Comparison of ENCODE assay signal across 22 mouse cellular contexts in genomic region chr7:123251343-123251742, GRCm38 (mm10). TPM values are rescaled to one million over a fixed set of nuclear protein-coding genes. Genes with fewer than 3 reads are reported as not detected.
DNase-seq lines count a peak whose midpoint lies in the region; TF ChIP-seq lines count a peak whose summit lies in the region.
"Had no signal": no experiment of that assay in that cellular context is flagged by ENCODE, and none has a peak within 500 bp of the region (broad histone marks: within the 10 kb centered on the region; RNA-seq: fewer than 3 reads in every experiment).

No protein-coding gene starts in this region.

- H3K4me3 ChIP-seq in ES-Bruce4 (ENCODE audit: low read depth, low read length) (no peak overlapping the region), ES-E14 (ENCODE audit: insufficient read depth in 1 of 2, low read depth in 1 of 2, low read length in 2 of 2, poor library complexity in 1 of 2, severe bottlenecking in 1 of 2) (no peak overlapping the region)
- H3K4me3 ChIP-seq: embryonic facial prominence, embryonic 13.5 days; embryonic facial prominence, embryonic 15.5 days; erythroblast, embryonic 14.5 days; forebrain, embryonic 10.5 days; forebrain, embryonic 12.5 days had no signal

- TF ChIP-seq EP300 in ES-Bruce4 (IDR thresholded peaks at IDR 0.05; ENCODE audit: insufficient read depth, low read depth, low read length): peak; percentile 78

- DNase-seq in ES-E14 (ENCODE audit: low read depth, low spot score): peak; percentile 19
- peak; percentile 65 for DNase-seq in ZHBTc4 (ENCODE audit: low read depth, low spot score)
- no peak for DNase-seq in cerebellum, adult 9-11 months
- DNase-seq in retina, embryonic 14.5 days (ENCODE audit: low spot score): no peak
- DNase-seq: adrenal gland, adult 2 months; adrenal gland, postnatal 14 days; adrenal gland, postnatal 36 days; B cell, adult 2 months; cerebellum, adult 11-12 months; cerebellum, adult 2 months; cerebellum, adult 9-10 months; cerebellum, postnatal 14 days; cerebellum, postnatal 36 days; embryo, embryonic 11 days had no signal

- no peaks in the 10 kb centered on the region for H3K9me3 ChIP-seq in ES-Bruce4 (replicated peaks; ENCODE audit: control insufficient read depth, insufficient read depth, low read length, poor library complexity, severe bottlenecking)
- no peaks in the 10 kb centered on the region for H3K9me3 ChIP-seq in ES-E14 (ENCODE audit: control insufficient read depth, insufficient read depth, low read depth, low read length)
- H3K9me3 ChIP-seq: embryonic facial prominence, embryonic 13.5 days; embryonic facial prominence, embryonic 15.5 days; forebrain, embryonic 10.5 days; forebrain, embryonic 12.5 days had no signal

- no peaks in the 10 kb centered on the region for H3K36me3 ChIP-seq in ES-Bruce4 (ENCODE audit: control insufficient read depth, insufficient read depth, low read length, poor library complexity, severe bottlenecking)
- peaks cover 3% of the 10 kb centered on the region; the same call in 1 of the 2 replicates for H3K36me3 ChIP-seq in ES-E14 (ENCODE audit: control insufficient read depth, insufficient read depth, low read length, poor library complexity, severe bottlenecking)
- H3K36me3 ChIP-seq: embryonic facial prominence, embryonic 13.5 days; embryonic facial prominence, embryonic 15.5 days; forebrain, embryonic 10.5 days; forebrain, embryonic 12.5 days had no signal

- in situ Hi-C loops in ES-E14 (cut with MboI; ENCODE audit: low sequenced_read_pairs in 2 of 2, unreplicated experiment in 2 of 2): no loop called here

- no peak for TF ChIP-seq CTCF in ES-Bruce4 (IDR thresholded peaks at IDR 0.05; ENCODE audit: low read depth, low read length)

- H3K9ac ChIP-seq in ES-Bruce4 (ENCODE audit: low read depth, poor library complexity, severe bottlenecking) (no peak overlapping the region), ES-E14 (ENCODE audit: insufficient read depth, low read depth, low read length, poor library complexity, severe bottlenecking) (0 out of 2 replicates have a peak overlapping the region, but pooled peaks have one; percentile 31)
- H3K9ac ChIP-seq: embryonic facial prominence, embryonic 13.5 days; embryonic facial prominence, embryonic 15.5 days; forebrain, embryonic 12.5 days had no signal

- no peaks in the 10 kb centered on the region for H3K27me3 ChIP-seq in ES-Bruce4 (ENCODE audit: control insufficient read depth, insufficient read depth, low read length, poor library complexity, severe bottlenecking)
- H3K27me3 ChIP-seq: embryonic facial prominence, embryonic 13.5 days; embryonic facial prominence, embryonic 15.5 days; forebrain, embryonic 12.5 days had no signal

- TF ChIP-seq POLR2A in ES-Bruce4 (IDR thresholded peaks at IDR 0.05; ENCODE audit: insufficient read depth, low read length): no peak

- H3K27ac ChIP-seq in ES-Bruce4 (ENCODE audit: insufficient read depth, low read length) (peak overlapping the region; percentile 8; the same call in 1 of the 2 replicates), ES-E14 (ENCODE audit: insufficient read depth, low read depth, low read length, poor library complexity, severe bottlenecking) (no peak overlapping the region)
- H3K27ac ChIP-seq: embryonic facial prominence, embryonic 13.5 days; embryonic facial prominence, embryonic 15.5 days; forebrain, embryonic 10.5 days; forebrain, embryonic 12.5 days had no signal

- peaks cover 8% of the 10 kb centered on the region for H3K4me1 ChIP-seq in ES-Bruce4 (ENCODE audit: control insufficient read depth, insufficient read depth, low read length)
- H3K4me1 ChIP-seq in ES-E14 (ENCODE audit: control insufficient read depth in 2 of 2, insufficient read depth in 2 of 2, low read length in 2 of 2, poor library complexity in 1 of 2): peaks cover 6 to 28% of the 10 kb centered on the region in 2 experiments
- H3K4me1 ChIP-seq: embryonic facial prominence, embryonic 13.5 days; embryonic facial prominence, embryonic 15.5 days; forebrain, embryonic 10.5 days; forebrain, embryonic 12.5 days had no signal

TF ChIP-seq in ES-E14, 5 proteins besides CTCF, POLR2A, EP300 and RAD21:
- TF ChIP-seq MAFK (IDR thresholded peaks at IDR 0.05; ENCODE audit: insufficient read depth, low read depth, low read length) (no peak), ZC3H11A (IDR thresholded peaks at IDR 0.05; ENCODE audit: borderline replicate concordance, low read depth, low read length) (no peak), ZNF384 (IDR thresholded peaks at IDR 0.05; ENCODE audit: low read depth, low read length) (no peak), CHD2 (IDR thresholded peaks at IDR 0.05; ENCODE audit: low read depth, low read length) (no peak), HCFC1 (IDR thresholded peaks at IDR 0.05; ENCODE audit: borderline replicate concordance, insufficient read depth, low read length) (no peak)

RNA-seq across cellular contexts. Expression of gene Slc5a11, which starts 36.8 kb away (rescaled TPM):
- 2.3 TPM in 2 replicates for polyA plus RNA-seq in ES-Bruce4 (2011; ENCODE audit: insufficient read depth, insufficient read length, low read depth, missing spikeins)
- 22.0 and 32.2 TPM in 2 replicates for total RNA-seq in ES-E14 (2012; rRNA removed)
- total RNA-seq: adrenal gland, adult 2 months; adrenal gland, postnatal 14 days; adrenal gland, postnatal 36 days; MEL had no signal
- polyA plus RNA-seq: adrenal gland, adult 2 months; embryonic facial prominence, embryonic 11.5 days; embryonic facial prominence, embryonic 13.5 days; erythroblast, embryonic 14.5 days; forebrain, embryonic 10.5 days had no signal

Comparison
In these comparisons a context has a peak if more than half of its experiments do, and no peak if none do; other contexts are left out.
1. DNase-seq: peak in ES-E14 (single experiment) and ZHBTc4 (single experiment); none in cerebellum, adult 9-11 months (single experiment) and retina, embryonic 14.5 days (single experiment).